Mouse (Mus musculus) retina, adult 2 months (tissue): ENCODE data around the gene Mtch1.
"Not testable (repeated sequence)": the region's sequence is repeated elsewhere in the genome, so short reads cannot be mapped to it uniquely, and the experiment has no call there.

Experiments
- DNase-seq: peaks from one replicate; pipeline ENCODE4 v3.0.0-alpha.2; 2012; ENCODE audit warnings: low read depth, low spot score

Gene Mtch1

DNA sequence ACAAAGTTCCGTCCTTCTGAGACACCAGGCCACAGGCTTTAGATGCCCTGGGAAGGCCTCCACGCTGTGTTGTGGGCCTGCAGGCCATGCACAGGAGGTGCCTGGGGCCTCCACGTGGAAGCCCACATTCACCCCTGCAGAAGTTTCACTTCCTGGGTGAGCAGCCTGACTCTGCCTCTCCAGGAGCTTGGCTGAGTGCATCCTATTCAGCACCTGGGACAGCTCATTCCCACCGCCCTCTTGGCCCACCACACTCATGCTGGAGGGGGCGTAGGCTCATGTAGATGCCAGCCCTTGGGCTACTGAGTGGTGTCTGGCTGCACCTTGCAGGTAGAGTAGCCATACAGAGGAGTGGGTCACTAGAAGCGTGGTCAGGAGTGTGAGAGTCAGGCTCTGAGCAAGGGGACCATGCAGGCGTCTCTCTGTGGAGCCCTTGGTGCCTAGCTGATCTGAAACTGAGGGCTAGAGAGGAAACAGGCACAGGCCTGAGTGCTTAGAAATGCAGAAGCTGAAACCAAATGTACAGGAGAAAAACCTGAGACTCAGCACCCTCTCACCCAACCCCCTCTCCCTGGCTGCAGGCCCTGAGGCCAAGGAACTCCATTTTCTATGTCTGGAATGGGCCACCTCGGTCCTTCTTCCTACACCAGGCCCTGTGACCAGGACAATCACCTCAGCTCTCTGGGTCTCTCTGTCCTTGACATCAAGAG is 14.4 kb upstream of the Mtch1 start:
- DNase-seq, result no peak

DNA sequence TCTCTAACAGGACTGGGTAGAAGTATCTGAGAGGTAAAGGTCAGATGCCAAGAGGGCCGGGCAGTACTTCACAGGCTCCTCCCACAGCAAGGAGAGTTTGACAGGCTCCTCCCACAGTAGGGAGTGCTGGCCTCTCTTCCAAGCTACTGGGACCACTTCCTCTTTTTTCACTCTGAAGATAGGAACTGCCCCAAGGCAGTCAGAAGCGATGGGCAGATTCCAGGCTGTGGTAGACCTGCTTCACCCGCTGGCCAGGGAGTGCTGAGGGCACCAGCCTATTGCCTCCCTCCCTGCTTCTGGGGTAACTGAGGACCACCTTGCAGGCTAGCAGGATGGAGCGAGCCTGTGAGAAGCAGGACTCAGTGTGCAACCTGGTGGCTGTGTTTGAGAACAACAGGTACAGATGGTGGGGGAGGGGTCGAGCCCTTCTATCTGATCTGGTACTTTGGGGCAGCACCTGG is 13.1 kb upstream of the Mtch1 start, which contains the start of gene Fgd2:
Fgd2 (plus strand) TSS at position 154 of the 461 bp plus-strand sequence.
- no peak for DNase-seq

DNA sequence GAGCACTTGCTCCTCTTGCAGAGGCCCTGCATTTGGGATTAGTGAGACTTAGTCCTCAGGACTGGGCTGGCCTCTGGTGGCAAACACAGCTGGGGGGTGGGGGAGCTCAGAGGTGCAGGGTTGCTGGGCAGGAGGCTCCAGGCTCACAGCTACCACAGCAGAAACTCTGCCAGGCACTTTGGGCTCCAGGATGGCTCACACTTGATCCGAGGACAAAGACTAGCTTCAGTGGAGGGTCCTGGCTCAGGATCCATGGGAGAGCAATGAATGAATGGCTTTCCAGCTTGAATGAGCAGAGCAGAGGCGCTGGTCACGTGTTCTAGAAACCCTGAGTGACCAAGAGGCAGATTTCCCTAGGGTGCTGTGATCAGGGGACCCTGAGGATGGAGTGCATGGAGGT is 11.2 kb upstream of the Mtch1 start:
- no peak for DNase-seq

DNA sequence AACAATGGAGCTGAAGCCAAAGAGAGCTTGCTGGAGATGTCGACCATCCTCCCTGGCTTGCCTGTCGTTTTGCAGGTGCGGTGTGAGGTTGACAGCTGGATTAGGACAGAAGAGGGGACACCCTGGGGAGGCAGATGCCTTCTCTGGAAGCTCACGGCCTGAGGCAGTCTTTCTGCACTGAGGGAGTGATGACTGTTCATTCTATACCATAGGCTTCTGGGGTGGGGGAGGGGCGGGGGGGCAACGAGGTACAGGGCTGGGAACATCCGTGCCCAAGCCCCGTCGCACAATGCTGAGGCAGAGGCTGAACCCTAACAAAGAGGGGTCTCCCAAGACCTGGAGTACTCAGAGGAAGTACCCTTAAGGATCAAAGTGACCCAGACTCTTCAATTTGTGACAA is 9.1 kb upstream of the Mtch1 start:
- no peak for DNase-seq

DNA sequence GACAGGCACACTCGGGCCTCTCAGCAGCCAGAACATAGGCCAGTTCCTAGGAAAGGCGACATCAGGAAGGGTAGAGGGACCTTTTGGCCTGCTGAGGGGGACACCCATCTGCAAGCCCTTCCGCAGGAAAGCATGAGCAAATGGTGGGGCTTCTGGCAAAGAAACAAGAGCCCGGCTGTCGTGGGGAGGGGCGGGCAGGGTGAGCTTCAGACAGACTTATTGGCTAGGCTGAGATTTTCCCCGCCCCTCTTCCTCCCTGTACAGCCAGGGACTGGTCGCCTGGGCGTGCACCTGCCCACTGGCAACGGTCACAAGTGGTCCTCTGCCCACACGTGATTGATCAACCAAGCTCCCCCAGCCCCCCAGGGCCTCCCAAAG is 8.7 kb upstream of the Mtch1 start:
- DNase-seq, result peak; percentile 59

DNA sequence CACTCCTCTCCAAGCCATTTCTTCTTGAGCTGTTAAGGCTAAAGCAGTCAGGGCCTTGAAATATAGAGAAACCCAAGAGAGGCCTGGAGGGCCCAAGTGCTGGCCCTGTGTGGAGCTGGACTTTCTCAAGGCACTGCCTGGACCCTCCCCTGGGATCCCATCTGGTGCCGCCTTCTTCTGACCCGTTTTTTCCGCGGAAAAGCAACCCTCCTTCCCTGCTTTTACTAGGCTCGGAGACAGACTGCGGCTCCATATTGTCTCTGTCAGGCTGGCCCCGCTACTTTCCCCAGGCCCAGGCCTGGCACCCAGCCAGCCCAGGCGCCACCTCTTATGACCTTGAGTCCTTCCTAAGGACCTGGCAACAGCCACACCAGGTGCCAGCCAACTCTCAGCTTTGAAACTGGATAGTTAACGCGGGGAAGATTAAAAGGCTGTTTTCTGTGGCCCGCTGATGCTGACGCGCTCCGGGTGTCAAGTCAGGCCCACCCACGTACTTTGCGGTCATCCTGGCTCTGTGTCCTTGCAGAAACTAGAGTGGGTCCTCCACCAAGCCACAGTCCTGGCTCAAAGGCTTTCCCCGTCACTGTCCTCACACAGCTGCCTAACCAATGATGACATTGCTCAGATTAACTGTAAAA is 8.2 kb upstream of the Mtch1 start:
- no peak for DNase-seq

DNA sequence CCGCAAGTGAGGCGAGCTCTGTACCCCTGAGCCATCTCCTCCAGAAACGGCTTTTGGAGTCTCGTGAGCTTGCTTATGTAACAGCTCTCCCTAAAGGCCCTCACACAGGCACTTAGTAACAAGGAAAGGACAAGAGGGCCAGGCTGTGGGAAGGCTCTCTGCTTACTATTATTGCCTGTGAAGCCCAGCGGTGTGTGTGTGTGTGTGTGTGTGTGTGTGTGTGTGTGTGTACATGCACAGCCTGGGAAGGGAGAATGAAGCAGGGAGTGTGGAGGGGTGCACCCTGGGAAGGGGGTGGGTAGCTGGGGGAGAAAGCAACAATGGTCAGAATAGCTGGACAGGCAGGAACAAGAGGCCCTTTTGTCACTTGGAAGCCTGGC is 7.7 kb upstream of the Mtch1 start:
- DNase-seq, result no peak

DNA sequence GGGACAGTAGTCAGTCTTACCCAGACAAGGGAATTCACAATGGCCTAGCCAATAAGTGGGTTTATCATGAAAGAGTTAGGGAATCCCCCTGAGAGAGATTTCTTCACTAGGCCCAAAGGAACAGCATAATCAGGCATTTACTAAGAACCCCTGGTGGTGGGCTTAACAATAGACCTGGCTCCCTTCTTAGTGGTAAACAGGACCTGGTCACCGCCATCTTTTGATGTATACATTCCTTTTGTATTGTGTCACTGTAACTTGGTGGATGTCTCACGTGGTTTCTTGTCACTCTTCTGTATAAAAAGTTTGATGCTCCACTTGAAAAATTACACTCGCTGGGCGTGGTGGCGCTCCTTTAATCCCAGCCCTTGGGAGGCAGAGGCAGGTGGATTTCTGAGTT is 3.3 kb upstream of the Mtch1 start:
- DNase-seq, result not testable (repeated sequence)

DNA sequence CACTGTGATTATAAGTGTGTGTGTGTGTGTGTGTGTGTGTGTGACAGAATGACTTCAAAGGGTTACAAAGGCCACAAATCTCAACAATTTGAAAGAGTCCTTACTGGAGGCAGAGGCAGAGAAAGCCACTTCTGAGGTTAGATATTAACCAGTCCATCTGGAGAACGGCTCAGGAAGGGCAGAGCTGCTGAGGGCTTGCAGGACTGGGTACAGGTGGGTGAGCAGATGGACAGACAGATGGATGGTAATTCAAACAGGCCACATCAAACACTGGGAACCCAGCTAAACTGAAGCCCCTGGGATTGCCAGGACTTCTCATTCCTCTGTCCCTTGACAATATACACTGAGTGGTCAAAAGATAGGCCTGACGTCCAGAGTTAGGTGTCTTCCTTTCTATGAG is 1.3 kb upstream of the Mtch1 start:
- no peak for DNase-seq

DNA sequence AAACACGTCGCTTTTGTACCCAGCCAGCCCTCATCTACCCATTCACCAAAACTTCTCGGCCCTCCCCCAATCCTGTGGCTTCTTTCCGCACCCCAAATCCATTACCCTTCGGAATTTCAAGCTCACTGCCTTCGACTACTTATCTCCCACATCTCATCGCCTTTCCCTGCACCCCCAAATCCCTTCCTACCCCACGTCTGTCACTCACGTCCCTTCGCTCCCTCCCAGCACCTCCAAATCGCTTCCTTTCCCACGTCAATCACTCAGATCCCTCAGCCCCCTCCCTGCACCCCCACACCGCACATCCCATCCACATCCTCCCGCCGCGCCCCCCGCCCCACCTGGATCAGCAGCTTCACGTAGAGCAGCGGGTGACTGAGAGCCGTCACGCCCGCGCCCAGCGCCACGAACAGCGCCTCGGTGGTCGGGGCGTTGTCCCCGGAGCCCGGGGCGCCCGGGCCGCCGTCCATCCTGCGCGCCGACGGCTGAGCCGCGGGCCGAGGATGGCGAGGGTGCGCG is 549 bp downstream of the Mtch1 start:
- DNase-seq, result no peak

DNA sequence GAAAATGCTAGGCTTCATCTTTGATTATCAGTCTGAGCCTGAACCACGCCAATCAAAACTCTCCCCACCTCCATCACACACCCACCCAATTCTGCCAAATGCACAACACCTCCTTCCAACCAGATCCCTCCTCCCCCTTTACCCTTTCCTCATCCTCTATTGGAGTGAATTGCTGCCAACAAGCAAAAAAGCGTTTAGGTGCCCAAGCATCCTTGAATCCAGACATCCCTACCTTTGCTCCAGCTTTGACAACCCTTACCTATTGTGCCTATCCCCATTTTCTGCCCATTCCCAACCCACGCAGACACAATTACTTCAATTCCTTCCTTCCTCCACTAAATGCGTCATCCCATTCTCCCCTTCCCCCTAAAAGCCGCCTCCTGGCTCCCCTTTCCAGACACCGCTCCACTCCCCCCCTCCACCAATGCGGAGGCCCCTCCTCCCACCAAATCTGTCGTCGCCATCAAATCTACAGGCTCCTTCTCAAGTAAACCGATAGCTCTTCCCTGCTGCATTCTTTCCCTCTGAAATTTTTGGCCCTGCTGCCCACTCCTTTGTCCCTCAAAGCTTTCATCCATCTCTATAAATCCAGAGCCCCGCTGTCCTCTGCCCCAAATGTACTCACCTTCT is 1.1 kb downstream of the Mtch1 start:
- no peak for DNase-seq

DNA sequence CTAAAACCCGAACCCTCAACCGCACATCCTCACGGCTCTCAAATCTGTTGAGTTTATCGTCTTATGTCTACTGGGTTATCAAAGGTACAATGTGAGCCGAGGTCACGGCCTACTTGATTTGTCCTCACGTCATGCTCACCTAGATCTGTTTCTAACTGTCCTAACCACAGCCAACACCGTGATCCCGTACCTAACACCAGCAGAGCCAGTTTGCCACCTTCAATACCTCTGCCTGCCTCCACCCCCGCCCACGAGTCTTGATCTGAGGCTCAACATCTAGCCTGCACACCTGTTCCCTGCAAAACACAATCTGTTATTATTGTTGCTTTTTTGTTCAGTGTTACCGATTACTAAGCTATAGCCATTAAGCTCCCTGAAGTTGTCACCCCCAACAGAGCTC is 2.5 kb downstream of the Mtch1 start:
- no peak for DNase-seq

DNA sequence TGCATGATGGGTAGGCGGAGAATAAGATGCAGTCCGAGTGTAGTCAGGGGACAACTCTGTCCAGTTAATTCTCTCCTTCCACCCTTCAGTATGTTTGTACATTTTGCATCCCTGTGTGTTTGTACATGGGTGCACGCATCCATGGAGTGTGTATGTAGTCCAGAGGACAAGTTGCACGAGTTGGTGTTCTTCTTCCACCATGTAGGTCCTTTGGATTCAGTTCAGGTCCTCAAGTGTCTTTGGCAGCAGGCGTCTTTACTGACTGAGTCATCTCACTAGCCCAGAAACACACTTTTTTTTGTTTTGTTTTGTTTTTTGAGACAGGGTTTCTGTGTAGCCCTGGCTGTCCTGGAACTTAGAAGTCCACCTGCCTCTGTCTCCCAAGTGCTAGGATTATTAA is 4.5 kb downstream of the Mtch1 start:
- no peak for DNase-seq

DNA sequence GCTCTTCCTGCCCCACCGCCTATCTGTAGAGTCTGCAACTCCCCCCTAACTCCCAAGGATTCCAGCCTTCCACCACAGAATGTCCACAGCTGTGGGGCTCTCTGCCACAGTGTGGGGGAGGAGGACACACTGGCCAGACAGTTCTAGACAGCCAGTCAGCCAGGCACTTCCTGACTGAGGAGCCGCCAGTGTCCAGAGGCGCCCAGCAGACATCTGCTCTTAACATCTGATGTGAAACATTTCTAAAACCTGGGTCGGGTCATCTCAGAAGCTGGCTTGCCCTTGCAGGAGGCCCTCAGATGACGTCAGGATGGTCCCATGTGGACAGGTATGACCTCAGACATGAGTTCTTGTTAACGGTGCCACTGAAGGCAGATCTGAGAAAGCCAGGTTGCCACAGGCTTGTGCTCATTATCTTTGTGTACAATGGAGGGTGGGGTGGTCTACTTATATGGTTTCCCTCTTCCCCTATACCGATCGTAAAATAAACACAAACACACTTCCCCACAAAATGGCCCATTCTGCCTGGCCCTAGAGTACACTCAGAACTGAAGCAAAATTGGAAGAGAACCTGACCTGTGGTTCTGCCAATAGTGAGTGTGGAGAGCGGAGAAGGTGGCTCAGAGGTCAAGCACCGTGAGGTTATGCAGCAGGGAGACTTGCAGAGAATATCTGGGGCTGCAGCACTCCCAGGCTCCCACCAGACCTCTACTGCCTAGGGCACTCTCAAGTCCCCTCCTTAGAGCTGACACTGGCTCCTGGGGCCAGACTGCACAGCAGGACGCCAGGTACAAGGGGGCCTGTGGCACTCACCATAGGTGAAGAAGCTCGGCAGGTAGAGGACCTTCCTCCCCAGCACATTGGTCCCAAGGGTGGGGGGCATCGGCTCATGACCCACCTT is 5.5 kb downstream of the Mtch1 start:
- DNase-seq, result no peak

DNA sequence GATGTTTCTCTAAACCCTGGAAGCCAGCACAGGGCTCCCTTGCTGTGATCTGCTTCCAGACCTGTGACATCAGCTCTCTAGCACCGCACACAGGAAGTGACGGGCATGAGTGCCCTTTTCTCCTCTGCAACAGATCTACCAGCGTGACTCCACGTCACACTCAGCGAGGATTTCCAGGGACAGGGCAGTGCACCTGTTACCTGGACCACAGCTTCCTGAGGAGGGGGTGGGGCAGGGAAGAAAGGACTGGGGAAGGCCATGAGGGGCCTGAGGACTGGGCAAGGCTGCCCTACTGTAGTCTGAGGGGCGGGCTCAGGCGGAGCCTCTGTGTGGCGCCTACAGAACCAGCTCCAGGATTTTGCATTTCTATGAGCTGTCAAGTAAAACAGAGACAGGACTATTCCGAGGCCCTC is 6.1 kb downstream of the Mtch1 start:
- DNase-seq, result no peak

DNA sequence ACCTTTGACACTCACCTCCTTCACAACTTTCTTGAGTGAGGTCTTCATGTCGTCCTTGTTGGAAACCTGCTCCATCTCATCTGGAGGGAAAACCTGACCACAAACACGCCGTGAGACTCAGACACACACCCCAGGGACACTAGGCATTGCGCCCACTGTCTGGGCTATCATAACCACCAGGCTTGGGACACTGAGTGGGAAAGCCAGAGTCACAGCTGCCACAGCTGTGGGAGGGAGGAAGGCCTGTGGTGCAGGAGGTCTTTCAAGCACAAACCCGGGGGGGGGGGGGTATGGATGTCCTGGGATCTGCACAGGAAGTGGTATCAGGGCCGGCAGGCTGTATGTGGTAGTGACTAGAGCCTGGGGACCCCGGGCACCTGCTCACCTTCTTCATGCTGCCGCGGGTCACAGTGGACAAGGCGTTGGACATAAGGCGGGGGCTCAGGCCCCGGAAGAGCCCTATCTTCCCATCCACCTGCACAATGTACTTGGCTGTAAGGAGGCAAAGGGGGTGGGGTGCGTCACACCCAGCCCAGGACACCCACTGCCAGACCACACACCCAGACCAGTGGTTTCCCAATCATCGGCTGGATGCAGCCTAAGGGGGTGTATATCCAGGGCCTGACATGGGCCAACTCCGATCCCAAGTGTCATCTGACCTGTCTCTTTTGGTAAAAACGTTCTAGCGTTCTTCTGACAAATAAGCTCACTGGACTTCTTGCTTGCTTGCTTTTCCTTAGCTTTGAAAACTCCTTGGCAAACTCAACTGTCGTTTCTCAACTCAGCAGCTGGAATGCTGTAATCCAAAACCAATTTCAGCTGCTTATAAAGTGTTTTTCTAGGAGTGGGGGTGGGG is 7.1 kb downstream of the Mtch1 start:
- no peak for DNase-seq

DNA sequence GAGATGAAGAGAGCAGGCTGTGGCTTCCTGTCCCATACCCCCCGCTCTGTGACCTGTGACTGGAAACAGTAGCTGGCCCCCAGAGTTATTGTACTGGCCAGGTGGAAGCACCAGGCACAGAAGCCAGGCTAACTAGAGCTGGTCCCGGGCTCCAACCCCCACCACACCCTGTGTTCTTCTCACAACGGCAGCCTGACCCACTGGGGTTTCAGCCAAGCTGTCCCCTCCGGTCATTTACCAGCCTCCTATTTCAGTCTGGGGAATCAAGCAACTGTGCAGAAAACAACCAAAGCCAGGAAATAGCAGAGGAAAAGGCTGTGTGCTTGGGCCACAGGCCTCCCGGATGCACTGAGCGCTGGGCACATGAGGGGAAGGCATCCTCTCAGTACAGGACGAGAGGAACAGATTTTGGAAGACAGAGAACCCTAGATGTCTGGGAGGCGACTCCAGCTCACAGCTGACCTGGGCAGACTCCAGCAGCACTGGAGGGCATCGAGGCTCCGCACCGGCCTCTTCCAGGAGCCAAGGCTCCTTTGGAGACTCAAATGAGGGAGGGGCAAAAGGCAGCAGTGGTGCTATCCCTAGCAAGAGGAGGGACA is 8.5 kb downstream of the Mtch1 start:
- DNase-seq, result no peak

DNA sequence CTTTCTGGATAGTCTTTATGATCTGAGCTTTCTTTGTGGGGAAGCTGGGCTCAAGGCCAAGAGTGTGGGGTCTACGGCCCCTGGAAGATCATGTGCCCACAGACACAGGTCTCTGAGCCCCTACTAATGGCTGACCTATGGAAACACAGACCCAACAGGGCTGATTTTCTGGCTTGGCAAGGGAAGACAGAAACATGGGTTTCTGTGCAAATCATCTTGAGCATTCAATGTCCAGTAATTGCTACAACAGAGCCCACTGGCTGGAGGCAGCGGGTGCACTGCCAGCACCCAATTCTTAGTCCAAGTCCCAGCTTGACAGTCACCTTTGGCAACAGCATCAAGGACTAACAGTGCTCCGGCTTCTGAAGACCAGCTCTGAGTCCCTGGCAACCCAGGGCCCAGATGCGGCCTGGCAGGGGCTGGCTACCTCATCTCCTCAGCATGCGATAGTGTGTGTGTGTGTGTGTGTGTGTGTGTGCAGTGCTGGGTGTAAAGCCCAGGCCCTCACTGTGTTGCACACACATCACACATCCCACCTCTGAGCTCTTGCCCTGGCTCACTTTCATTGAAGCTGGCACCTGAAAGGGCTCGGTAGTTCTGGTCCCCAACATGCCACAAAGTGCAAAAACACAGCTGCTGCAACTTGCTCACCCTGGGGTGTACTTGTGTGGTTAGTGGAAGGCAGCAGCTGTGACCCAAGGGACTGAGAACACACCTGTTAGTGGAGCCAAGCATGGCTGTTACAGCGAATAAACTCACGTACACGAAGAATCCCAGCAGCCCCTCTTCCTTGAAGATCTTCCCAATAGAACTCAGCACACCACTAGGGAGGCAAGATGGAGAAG is 9.5 kb downstream of the Mtch1 start:
- no peak for DNase-seq

DNA sequence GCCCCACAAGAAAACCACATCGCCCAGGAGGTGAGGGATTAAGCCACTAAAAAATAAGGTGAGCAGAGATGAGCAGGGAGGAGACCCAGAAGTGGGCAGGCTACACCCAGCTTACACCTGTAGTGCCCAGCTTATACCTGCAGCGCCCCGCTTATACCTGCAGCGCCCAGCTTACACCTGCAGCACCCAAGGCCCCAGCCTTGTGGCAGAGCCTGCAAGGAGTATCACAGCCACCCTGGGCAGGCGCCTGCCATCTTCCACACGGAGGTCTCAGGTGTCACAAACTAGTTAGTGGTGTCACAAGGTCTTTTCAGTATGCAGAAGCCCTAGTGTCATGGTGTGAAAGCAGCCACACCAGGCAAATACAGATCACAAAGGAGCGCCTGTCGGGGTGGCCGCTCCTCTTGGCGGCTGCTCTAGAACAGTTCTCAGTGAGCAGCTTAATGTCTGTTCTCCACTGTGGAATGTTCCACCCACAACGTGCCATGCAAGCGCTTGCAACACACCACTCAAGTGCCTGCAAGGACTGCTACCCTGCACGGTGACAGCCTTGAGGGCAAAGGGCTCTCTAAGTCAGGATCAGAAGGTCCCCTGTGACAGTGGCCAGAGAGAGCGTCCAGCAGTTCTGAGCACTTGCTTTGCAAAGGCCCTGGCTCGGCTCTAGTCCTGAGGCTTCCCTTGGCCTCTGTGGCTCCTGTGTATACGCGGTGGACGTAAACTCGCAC is 11.3 kb downstream of the Mtch1 start:
- no peak for DNase-seq
